8 mouse cellular contexts compared by ENCODE assay signal in the genomic region with DNA sequence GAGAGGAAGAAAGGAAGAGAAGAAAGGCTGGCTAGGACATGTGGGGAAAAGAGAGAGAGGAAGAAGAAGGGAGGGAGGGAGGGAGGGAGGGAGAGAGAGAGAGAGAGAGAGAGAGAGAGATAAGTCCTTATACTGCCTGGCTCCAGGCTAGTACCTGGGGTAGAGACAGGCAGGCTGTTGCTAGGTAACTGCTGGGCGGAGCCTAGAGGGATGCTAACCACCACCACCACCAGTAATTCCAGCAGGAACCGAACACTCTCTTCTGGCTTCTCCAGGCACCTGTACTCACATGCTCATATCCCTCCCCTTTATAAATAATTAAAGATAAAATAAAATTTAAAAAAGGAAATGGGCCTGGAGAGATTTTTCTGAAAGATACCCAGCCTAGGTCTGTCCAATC. TPM values are rescaled to one million over a fixed set of nuclear protein-coding genes. Genes with fewer than 3 reads are reported as not detected.
DNase-seq lines count a peak whose midpoint lies in the region; ATAC-seq lines count a peak whose summit lies in the region.

No protein-coding gene starts in this region.

- H3K27me3 ChIP-seq in intestine, embryonic 14.5 days (replicated peaks; ENCODE audit: control insufficient read depth, insufficient read depth, low read length), result no peaks in the 10 kb centered on the region
- no peaks in the 10 kb centered on the region for H3K27me3 ChIP-seq in stomach, embryonic 16.5 days (ENCODE audit: control insufficient read depth, insufficient read depth, low read length)

- no peak for ATAC-seq in intestine, embryonic 14.5 days (replicated peaks; ENCODE audit: low FRiP score, low TSS enrichment, low read depth)
- ATAC-seq in stomach, embryonic 16.5 days (ENCODE audit: insufficient read depth, low FRiP score), result no peak

- peaks cover 17% of the 10 kb centered on the region for H3K36me3 ChIP-seq in intestine, embryonic 14.5 days (ENCODE audit: control insufficient read depth, insufficient read depth, low read length)
- peaks cover 11% of the 10 kb centered on the region for H3K36me3 ChIP-seq in stomach, embryonic 16.5 days (ENCODE audit: control insufficient read depth, insufficient read depth, low read length)

- H3K9me3 ChIP-seq in intestine, embryonic 14.5 days (ENCODE audit: control insufficient read depth, low read length), result 0 out of 2 replicates have a peak, but pooled peaks cover 5% of the 10 kb centered on the region
- H3K9me3 ChIP-seq in stomach, embryonic 16.5 days (replicated peaks; ENCODE audit: control insufficient read depth, low read length), result 0 out of 2 replicates have a peak, but pooled peaks cover 2% of the 10 kb centered on the region

- DNase-seq in cerebellum, postnatal 10 days, result peak; percentile 51 to 67
- no peak for DNase-seq in cerebellum, postnatal 4 days (ENCODE audit: low spot score in 2 of 2)
- peak; percentile 18 for DNase-seq in lung, postnatal 10 days
- DNase-seq in lung, adult 18-20 months, result no peak
- DNase-seq in intestine, embryonic 14.5 days (ENCODE audit: low spot score), result no peak
- DNase-seq in T-cell, adult 2 months (ENCODE audit: low spot score), result no peak
- DNase-seq in thymus, postnatal 14 days, result no peak

- H3K4me3 ChIP-seq in intestine, embryonic 14.5 days (ENCODE audit: low read depth, low read length), result no peak overlapping the region
- no peak overlapping the region for H3K4me3 ChIP-seq in stomach, embryonic 16.5 days (replicated peaks; ENCODE audit: low read length)

- peak overlapping the region; percentile 94 for H3K4me2 ChIP-seq in intestine, embryonic 14.5 days (ENCODE audit: low read length)
- peak overlapping the region; percentile 64 for H3K4me2 ChIP-seq in stomach, embryonic 16.5 days (ENCODE audit: low read depth, low read length)

- 38% methylated on average over 2 of the region's 2 CpGs for WGBS in intestine, embryonic 14.5 days
- 29% methylated on average over 2 of the region's 2 CpGs for WGBS in stomach, embryonic 16.5 days

- H3K9ac ChIP-seq in intestine, embryonic 14.5 days (ENCODE audit: low read length), result no peak overlapping the region
- 0 out of 2 replicates have a peak overlapping the region, but pooled peaks have one; percentile 70 for H3K9ac ChIP-seq in stomach, embryonic 16.5 days (ENCODE audit: low read length)

- H3K4me1 ChIP-seq in intestine, embryonic 14.5 days (replicated peaks; ENCODE audit: control insufficient read depth, insufficient read depth, low read length), result peaks cover 31% of the 10 kb centered on the region
- peaks cover 27% of the 10 kb centered on the region for H3K4me1 ChIP-seq in stomach, embryonic 16.5 days (ENCODE audit: control insufficient read depth, insufficient read depth, low read length)

- H3K27ac ChIP-seq in intestine, embryonic 14.5 days (ENCODE audit: low read depth), result peak overlapping the region; percentile 91
- H3K27ac ChIP-seq in stomach, embryonic 16.5 days (ENCODE audit: low read length), result peak overlapping the region; percentile 90

RNA-seq across cellular contexts. Expression of a gene that starts 0.7 kb away (rescaled TPM):
- 19.0 and 25.4 TPM in 2 replicates for polyA plus RNA-seq in intestine, embryonic 14.5 days (2014; fragmentation: Nextera tagmentation; extraction: Ambion mirVana)
- 23.9 and 25.9 TPM in 2 replicates for polyA plus RNA-seq in stomach, embryonic 16.5 days (2015; fragmentation: Nextera tagmentation; extraction: Ambion mirVana)

RNA-seq across cellular contexts. Expression of a gene that starts 27.0 kb away (rescaled TPM):
- polyA plus RNA-seq in intestine, embryonic 14.5 days (2014; fragmentation: Nextera tagmentation; extraction: Ambion mirVana), result 128 and 143 TPM in 2 replicates
- 119 and 121 TPM in 2 replicates for polyA plus RNA-seq in stomach, embryonic 16.5 days (2015; fragmentation: Nextera tagmentation; extraction: Ambion mirVana)

RNA-seq across cellular contexts. Expression of a gene that starts 36.3 kb away (rescaled TPM):
- polyA plus RNA-seq in intestine, embryonic 14.5 days (2014; fragmentation: Nextera tagmentation; extraction: Ambion mirVana), result 18.7 and 19.1 TPM in 2 replicates
- polyA plus RNA-seq in stomach, embryonic 16.5 days (2015; fragmentation: Nextera tagmentation; extraction: Ambion mirVana), result 23.9 and 29.1 TPM in 2 replicates

Comparison
In these comparisons a context has a peak if more than half of its experiments do, and no peak if none do; other contexts are left out.
1. DNase-seq: peak in cerebellum, postnatal 10 days (2 of 2) and lung, postnatal 10 days (single experiment); none in cerebellum, postnatal 4 days (0 of 2), lung, adult 18-20 months (0 of 2), intestine, embryonic 14.5 days (single experiment), T-cell, adult 2 months (single experiment) and thymus, postnatal 14 days (single experiment).